Mouse (Mus musculus): ENCODE data around the gene 1190005I06Rik. TPM values are rescaled to one million over a fixed set of nuclear protein-coding genes. Genes with fewer than 3 reads are reported as not detected.
A peak's percentile ranks its signal among the peaks of the same experiment; 100 is the strongest.
"Not testable (repeated sequence)": the region's sequence is repeated elsewhere in the genome, so short reads cannot be mapped to it uniquely, and the experiment has no call there.

Gene 1190005I06Rik
- polyA plus RNA-seq, 1 experiment from 2014 or later, result 8.3 TPM

DNA sequence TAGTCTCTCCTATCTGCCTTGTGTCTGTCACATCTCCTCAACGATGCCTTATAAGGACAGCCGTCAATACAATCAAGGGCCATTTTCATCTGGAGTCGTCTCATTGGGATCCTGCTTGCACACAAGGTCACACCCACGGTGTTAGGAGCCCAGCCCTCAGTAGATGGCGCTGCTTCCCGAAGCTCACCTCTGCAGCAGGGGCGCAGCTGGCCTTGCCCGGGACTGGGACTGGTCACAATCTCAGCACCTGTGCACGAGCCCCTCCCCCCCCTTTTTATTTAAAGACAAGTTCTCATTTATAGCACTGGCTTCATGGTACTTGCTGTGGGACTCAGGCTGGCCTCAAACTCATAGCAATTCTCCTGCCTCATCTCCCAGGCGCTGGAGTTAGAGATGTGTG lies 36.2 kb upstream of the 1190005I06Rik start:
- no peak for ATAC-seq (ENCODE audit: insufficient number of reproducible peaks, low FRiP score, low TSS enrichment, low read depth)

DNA sequence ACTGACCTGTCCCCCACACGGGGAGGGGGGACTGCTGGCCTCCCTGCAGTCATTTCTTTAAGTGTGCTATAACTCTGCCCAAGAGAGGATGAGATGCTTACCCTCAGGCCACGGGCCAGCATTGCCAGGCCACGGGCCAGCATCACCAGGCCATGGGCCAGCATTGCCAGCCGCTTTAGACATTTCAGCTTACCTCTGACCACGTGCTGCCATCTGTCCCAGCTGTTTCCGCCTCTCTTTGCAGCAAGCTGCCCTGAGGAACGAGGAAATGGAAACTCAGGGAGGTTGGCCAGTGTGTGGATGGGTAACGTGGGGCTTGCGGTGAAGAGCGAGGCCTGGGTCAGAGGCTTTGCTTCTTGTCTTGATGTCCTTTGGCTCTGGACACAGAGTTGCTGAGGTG lies 33.7 kb upstream of the 1190005I06Rik start:
- H3K9ac ChIP-seq, result no peak overlapping the region
- H3K36me3 ChIP-seq, result no peaks in the 10 kb centered on the region
- no peak overlapping the region for H3K4me3 ChIP-seq (replicated peaks)
- no peak overlapping the region for H3K4me2 ChIP-seq (replicated peaks)
- H3K27ac ChIP-seq (replicated peaks), result no peak overlapping the region
- H3K9me3 ChIP-seq (replicated peaks), result no peaks in the 10 kb centered on the region
- no peak for ATAC-seq (ENCODE audit: insufficient number of reproducible peaks, low FRiP score, low TSS enrichment, low read depth)
- no peaks in the 10 kb centered on the region for H3K27me3 ChIP-seq
- peaks cover 24% of the 10 kb centered on the region for H3K4me1 ChIP-seq
- WGBS, result 69% methylated on average over 10 of the region's 10 CpGs

More for the DNA sequence above, 36.2 kb upstream of the 1190005I06Rik start:
- Histone ChIP-seq H3K36me3 (no peaks in the 10 kb centered on the region), H3K9me3 (replicated peaks) (no peaks in the 10 kb centered on the region), H3K27ac (replicated peaks) (no peak overlapping the region), H3K27me3 (no peaks in the 10 kb centered on the region; the same call in 1 of the 2 replicates), H3K4me3 (replicated peaks) (no peak overlapping the region), H3K9ac (no peak overlapping the region), H3K4me2 (replicated peaks) (no peak overlapping the region), H3K4me1 (peaks cover 34% of the 10 kb centered on the region)
- WGBS, result 15% methylated on average over 10 of the region's 10 CpGs

DNA sequence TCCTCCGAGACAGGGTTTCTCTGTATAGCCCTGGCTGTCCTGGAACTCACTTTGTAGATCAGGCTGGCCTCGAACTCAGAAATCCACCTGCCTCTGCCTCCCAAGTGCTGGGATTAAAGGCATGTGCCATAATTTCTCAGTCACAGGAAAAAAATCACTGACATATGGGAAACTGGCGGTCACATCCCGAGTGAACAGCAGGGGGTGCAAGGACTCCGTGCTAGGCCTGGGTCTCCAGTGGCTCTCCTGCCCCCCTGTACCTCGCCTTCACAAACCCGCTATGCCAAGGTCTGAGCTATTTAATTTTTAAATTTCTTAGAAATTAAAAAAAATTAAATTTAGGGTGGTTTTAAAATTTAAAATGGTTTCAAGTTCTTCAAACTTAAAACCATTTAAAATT lies 33.0 kb upstream of the 1190005I06Rik start:
- not testable (repeated sequence) for H3K4me2 ChIP-seq (replicated peaks); H3K36me3 ChIP-seq; H3K27ac ChIP-seq (replicated peaks); H3K9ac ChIP-seq; H3K9me3 ChIP-seq (replicated peaks); H3K4me3 ChIP-seq (replicated peaks); ATAC-seq (ENCODE audit: insufficient number of reproducible peaks, low FRiP score, low TSS enrichment, low read depth); H3K27me3 ChIP-seq
- 48% methylated on average over 7 of the region's 7 CpGs for WGBS
- peaks cover 17% of the 10 kb centered on the region for H3K4me1 ChIP-seq

DNA sequence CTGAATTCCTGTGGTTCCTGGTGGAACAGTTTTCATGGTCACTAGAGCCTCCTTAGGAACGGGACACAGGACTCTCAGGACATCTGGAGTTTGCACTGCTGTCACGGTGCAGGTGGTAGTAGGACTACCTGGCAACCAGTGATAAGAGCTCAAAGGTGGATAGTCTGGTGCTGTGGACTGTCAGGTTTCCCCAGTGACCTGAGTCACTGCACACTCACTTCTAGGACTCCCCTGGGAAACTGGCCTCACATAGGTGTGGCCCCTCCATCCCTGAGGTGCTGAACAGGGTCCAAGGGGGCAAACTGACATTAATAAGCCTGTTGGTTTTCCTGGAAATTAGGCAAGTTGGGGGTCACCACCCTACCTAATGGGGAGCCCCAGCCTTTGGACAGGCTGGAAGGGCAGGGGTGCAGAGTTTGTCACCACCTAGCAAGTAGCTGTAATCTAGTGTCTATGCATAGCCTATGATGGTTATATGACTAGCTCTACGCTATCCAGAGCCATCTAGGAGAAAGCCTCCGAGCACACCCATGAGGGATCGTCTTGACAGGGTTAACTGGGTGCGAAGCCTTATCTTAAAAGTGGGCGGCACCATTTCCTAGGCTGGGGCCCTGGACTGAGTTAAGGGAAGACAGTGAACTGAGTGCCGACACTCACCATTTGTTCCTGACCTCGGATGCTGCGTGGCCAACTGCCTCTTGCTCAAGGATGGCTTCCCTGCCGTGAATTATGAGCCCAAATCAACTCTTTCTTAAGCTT lies 32.4 kb upstream of the 1190005I06Rik start:
- no peaks in the 10 kb centered on the region for H3K9me3 ChIP-seq (replicated peaks)
- ATAC-seq (ENCODE audit: insufficient number of reproducible peaks, low FRiP score, low TSS enrichment, low read depth), result no peak
- no peak overlapping the region for H3K4me2 ChIP-seq (replicated peaks)
- H3K9ac ChIP-seq, result no peak overlapping the region
- peaks cover 11% of the 10 kb centered on the region for H3K4me1 ChIP-seq
- WGBS, result 73% methylated on average over 11 of the region's 11 CpGs
- H3K36me3 ChIP-seq, result peaks cover 4% of the 10 kb centered on the region; the same call in 1 of the 2 replicates
- no peak overlapping the region for H3K27ac ChIP-seq (replicated peaks)
- H3K27me3 ChIP-seq, result no peaks in the 10 kb centered on the region
- no peak overlapping the region for H3K4me3 ChIP-seq (replicated peaks)

DNA sequence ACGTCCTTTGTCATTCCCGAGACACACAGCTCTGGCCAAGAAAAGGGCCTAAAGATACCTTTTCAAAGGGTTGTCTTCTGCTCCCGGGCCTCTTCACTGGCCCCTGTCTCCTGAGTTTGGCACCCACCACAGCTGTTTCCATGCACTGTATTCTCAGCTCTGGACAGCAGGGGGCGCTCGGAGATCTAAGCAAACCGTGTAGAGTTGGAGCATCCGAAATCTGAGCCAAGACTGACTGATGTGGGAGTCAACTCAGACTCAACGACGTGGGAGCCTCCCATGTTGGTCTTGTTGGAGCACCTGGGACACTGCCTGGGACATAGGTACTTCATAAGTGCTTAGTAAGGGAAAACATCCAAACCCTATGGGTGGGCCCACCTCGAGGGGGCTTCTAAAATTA lies 31.0 kb upstream of the 1190005I06Rik start:
- no peak overlapping the region for H3K9ac ChIP-seq
- no peak overlapping the region for H3K4me3 ChIP-seq (replicated peaks)
- no peak overlapping the region for H3K27ac ChIP-seq (replicated peaks)
- WGBS, result 15% methylated on average over 10 of the region's 10 CpGs
- no peaks in the 10 kb centered on the region for H3K27me3 ChIP-seq
- no peak overlapping the region for H3K4me2 ChIP-seq (replicated peaks)
- H3K4me1 ChIP-seq, result no peaks in the 10 kb centered on the region
- H3K36me3 ChIP-seq, result peaks cover 13% of the 10 kb centered on the region
- 0 out of 2 replicates have a peak, but pooled peaks have one; percentile 48 for ATAC-seq (ENCODE audit: insufficient number of reproducible peaks, low FRiP score, low TSS enrichment, low read depth)
- H3K9me3 ChIP-seq (replicated peaks), result no peaks in the 10 kb centered on the region

DNA sequence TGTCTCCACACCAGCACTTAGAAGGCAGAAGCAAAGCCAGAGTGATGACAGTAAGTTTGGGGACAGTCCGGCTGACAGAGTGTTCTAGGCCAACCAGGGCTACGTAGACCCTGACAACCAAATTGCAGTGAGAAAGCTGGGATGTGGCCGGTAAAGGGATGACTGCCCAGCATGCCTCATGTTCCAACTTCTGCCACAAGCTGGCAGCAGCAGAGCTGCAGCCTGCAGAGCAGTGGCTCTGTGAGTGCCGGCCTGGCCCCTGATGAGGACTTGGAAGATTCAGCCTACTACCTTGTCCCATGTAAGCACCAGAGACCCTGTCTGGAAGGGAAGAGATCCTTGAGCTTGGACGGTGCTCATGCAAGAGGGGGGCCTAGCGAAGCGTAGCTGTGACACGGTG lies 28.3 kb upstream of the 1190005I06Rik start:
- H3K27ac ChIP-seq (replicated peaks), result no peak overlapping the region
- no peak overlapping the region for H3K4me2 ChIP-seq (replicated peaks)
- peaks cover 38% of the 10 kb centered on the region for H3K36me3 ChIP-seq
- WGBS, result 71% methylated on average over 8 of the region's 8 CpGs
- 0 out of 2 replicates have a peak, but pooled peaks cover 4% of the 10 kb centered on the region for H3K4me1 ChIP-seq
- no peak for ATAC-seq (ENCODE audit: insufficient number of reproducible peaks, low FRiP score, low TSS enrichment, low read depth)
- no peak overlapping the region for H3K4me3 ChIP-seq (replicated peaks)
- no peaks in the 10 kb centered on the region for H3K27me3 ChIP-seq
- H3K9ac ChIP-seq, result no peak overlapping the region
- H3K9me3 ChIP-seq (replicated peaks), result no peaks in the 10 kb centered on the region

DNA sequence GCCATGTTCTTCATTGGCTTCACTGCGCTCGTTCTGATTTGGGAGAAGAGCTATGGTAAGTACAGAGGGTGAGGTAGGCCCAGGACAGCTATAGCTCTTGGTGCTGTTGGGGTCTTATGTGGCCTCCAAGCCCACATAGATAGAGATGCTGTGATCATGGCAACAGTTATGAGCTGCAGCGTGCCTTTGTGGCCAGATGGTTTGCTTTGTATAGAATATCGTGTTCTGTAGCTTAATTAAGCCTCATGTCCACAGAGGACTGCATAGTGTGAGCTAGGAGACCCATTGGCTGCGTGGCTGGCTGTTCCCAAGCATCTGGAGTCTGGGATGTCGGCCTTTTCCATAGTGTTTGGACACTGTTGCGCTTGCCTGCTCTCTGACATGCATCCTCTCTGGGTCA lies 25.9 kb upstream of the 1190005I06Rik start:
- WGBS, result 90% methylated on average over 7 of the region's 7 CpGs
- peaks cover 47% of the 10 kb centered on the region for H3K36me3 ChIP-seq
- H3K4me3 ChIP-seq (replicated peaks), result no peak overlapping the region
- H3K9me3 ChIP-seq (replicated peaks), result no peaks in the 10 kb centered on the region
- no peak overlapping the region for H3K27ac ChIP-seq (replicated peaks)
- no peak for ATAC-seq (ENCODE audit: insufficient number of reproducible peaks, low FRiP score, low TSS enrichment, low read depth)
- no peak overlapping the region for H3K4me2 ChIP-seq (replicated peaks)
- no peaks in the 10 kb centered on the region for H3K27me3 ChIP-seq
- no peak overlapping the region for H3K9ac ChIP-seq
- peaks cover 16% of the 10 kb centered on the region for H3K4me1 ChIP-seq

DNA sequence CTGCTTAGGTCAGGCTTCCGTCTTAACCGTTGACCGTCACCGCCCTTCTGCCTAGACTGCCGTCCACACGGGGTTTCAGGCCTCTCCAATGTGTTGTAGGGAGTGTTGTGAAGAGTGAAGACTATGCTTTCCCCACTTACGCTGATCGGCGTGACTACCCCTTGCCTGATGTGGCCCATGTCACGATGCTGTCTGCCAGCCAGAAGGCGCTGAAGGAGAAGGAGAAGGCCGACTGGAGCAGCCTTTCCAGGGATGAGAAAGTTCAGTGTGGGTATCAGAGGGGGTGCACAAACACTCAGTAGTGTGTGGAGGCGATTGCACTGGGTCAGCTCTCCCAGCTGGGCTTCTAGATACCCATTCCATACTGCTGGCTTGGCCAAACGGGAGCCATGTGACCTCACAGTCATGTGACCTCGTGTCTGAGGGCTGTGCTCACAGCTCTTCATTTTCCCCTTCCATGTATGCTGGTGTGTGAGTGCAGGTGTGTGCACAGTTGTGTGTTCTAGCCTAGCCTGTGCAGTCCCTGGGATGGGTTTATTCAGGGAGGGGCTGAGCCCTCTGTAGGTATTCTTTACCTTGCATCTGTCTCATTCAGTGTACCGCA lies 25.3 kb upstream of the 1190005I06Rik start:
- H3K9ac ChIP-seq, result no peak overlapping the region
- no peaks in the 10 kb centered on the region for H3K27me3 ChIP-seq
- no peak overlapping the region for H3K27ac ChIP-seq (replicated peaks)
- WGBS, result 92% methylated on average over 16 of the region's 16 CpGs
- no peaks in the 10 kb centered on the region for H3K9me3 ChIP-seq (replicated peaks)
- H3K4me2 ChIP-seq (replicated peaks), result no peak overlapping the region
- H3K4me1 ChIP-seq, result peaks cover 16% of the 10 kb centered on the region
- no peak for ATAC-seq (ENCODE audit: insufficient number of reproducible peaks, low FRiP score, low TSS enrichment, low read depth)
- H3K4me3 ChIP-seq (replicated peaks), result no peak overlapping the region
- H3K36me3 ChIP-seq, result peaks cover 47% of the 10 kb centered on the region

DNA sequence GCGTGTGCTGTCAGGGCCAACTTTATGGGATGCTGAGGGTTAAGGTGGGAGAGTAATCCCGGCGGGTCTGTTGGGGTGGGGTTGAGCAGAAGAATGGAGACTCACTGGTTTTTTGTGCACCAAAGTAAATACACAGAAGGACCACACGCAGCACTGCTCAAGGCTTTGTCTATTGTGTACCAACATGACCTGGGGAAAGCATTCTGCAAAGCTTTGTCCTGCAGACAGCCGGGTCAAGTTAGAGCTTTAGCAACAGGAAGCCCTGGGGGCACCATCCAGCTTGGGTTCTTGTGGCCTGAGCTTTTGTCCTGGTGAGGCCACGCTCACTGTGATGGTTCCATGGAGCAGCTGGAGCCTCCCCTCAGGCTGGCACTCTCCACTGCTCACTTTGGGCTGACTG lies 24.3 kb upstream of the 1190005I06Rik start:
- ATAC-seq (ENCODE audit: insufficient number of reproducible peaks, low FRiP score, low TSS enrichment, low read depth), result no peak
- Histone ChIP-seq H3K9ac (no peak overlapping the region), H3K27ac (replicated peaks) (no peak overlapping the region), H3K36me3 (peaks cover 47% of the 10 kb centered on the region), H3K4me2 (replicated peaks) (no peak overlapping the region), H3K9me3 (replicated peaks) (no peaks in the 10 kb centered on the region), H3K27me3 (no peaks in the 10 kb centered on the region), H3K4me3 (replicated peaks) (no peak overlapping the region), H3K4me1 (peaks cover 19% of the 10 kb centered on the region)
- WGBS, result 39% methylated on average over 6 of the region's 6 CpGs

DNA sequence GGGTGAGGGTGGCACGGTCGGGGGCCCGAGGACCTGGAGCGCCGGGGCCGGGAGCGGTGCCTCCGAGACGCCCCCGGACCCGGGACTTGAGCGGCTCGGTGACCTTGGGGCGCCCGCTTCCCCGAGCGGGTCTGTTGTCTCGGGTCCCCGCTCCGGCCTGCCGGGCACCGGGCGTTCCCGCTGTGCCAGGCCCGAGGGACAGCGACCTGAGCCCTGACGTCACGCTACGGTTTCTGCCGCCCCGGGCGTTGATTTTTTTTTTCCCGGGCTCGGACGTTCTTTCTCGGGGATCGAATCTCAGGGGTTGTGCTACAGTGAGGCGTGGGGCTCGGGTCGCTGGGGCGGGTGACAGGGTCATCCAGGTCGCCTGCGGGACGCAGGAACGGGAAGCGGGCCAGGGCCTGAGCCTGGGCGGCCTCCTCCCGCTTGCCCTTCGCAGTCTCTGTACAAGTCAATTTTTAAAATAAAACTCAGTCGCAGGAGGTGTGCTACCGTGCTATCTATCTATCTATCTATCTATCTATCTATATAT lies 21.0 kb upstream of the 1190005I06Rik start, which contains the start of gene Emc8:
TSS of gene Emc8 (minus strand) at position 200 of the 532 bp plus-strand sequence.
- no peak for ATAC-seq (ENCODE audit: insufficient number of reproducible peaks, low FRiP score, low TSS enrichment, low read depth)
- Histone ChIP-seq H3K4me1 (peaks cover 50% of the 10 kb centered on the region), H3K27ac (replicated peaks) (peak within 1 kb of the TSS; percentile 92), H3K9ac (peak within 1 kb of the TSS; percentile 98), H3K4me2 (replicated peaks) (peak within 1 kb of the TSS; percentile 85), H3K4me3 (replicated peaks) (peak within 1 kb of the TSS; percentile 99), H3K27me3 (no peaks in the 10 kb centered on the region), H3K9me3 (replicated peaks) (no peaks in the 10 kb centered on the region), H3K36me3 (peaks cover 35% of the 10 kb centered on the region)
- under 1% methylated on average over 51 of the region's 51 CpGs for WGBS

DNA sequence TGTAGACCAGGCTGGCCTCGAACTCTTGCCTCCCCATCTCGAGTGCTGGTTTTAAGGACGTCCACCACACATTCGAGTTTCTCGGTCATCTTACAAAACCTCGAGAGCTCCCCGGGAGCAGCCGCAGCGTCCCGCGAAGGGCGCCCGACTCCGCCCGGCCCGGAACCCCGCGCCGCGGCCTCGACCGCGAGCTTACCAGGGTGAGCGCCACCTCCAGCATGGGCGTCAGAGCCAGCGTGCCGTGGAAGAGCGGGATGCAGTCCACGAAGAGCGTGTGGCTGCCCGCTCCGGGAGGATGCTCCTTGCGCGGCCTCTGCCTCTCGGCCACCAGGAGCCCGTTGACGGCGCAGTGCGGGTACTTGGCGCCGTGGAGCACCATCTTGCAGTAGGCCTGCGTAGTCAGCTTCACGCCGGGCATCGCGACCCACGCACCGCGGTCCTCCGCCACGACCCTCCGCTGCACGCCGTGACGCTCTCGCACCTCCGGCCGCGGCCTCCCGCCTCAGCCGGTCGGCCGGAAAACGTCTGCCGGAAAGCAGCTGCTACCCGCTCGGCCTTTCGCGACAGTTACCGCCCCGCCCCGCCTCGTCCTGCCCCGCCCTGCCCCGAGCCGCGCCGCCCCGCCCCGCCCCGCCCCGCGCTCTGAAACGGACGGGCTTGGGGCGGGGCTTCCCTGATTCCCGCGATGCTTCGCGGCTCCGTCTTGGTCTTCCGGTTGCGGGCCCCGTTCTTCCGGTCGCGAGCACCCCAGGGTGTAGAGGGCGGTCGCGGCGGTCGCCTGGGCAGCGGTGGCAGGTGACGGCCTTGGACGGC lies 20.3 kb upstream of the 1190005I06Rik start, which contains the start of the genes Gm27021 and Cox4i1:
TSS of gene Gm27021 (minus strand) at position 519 of the 813 bp plus-strand sequence.
TSS of gene Cox4i1 (plus strand) at position 662 of the 813 bp plus-strand sequence.
- Histone ChIP-seq H3K9ac (peak within 1 kb of the TSS; percentile 98), H3K27me3 (no peaks in the 10 kb centered on the region), H3K27ac (replicated peaks) (peak within 1 kb of the TSS; percentile 92), H3K4me1 (peaks cover 50% of the 10 kb centered on the region), H3K4me3 (replicated peaks) (peak within 1 kb of the TSS; percentile 99), H3K36me3 (peaks cover 28% of the 10 kb centered on the region), H3K4me2 (replicated peaks) (peak within 1 kb of the TSS; percentile 85), H3K9me3 (replicated peaks) (no peaks in the 10 kb centered on the region)
- ATAC-seq (ENCODE audit: insufficient number of reproducible peaks, low FRiP score, low TSS enrichment, low read depth), result peak; percentile 95
- under 1% methylated on average over 103 of the region's 105 CpGs for WGBS
